ENCODE assay signal across 31 mouse cellular contexts in the genomic region with DNA sequence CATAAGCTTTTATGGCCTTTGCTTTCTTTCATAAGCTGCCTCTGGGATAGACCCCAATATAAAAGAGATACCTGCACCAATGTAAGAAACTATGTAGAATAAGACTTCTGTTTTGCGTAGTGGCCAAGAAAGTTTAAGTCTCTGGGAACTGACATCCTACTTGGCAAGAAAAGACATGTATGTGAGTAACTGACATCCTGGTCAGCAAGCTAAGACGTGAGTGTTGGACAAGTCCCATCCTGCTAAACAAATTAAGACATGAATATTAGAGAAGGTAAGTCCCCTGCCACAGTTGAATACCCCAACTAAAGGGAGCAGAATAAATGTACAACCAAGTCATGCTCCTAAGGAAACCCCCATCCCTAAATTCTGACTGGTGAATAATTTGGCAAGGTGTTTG.
"Had no signal": no experiment of that assay in that cellular context is flagged by ENCODE, and none has a peak within 500 bp of the region (broad histone marks: within the 10 kb centered on the region; RNA-seq: fewer than 3 reads in every experiment).

No protein-coding gene starts in this region.

- H3K27ac ChIP-seq: heart, embryonic 10.5 days; heart, embryonic 13.5 days; heart, embryonic 15.5 days; hindbrain, embryonic 10.5 days; hindbrain, embryonic 12.5 days; hindbrain, embryonic 13.5 days; hindbrain, embryonic 14.5 days; hindbrain, embryonic 15.5 days; hindbrain, postnatal 0 days; intestine, embryonic 15.5 days; kidney, embryonic 15.5 days; kidney, postnatal 0 days; layer of hippocampus, adult 2 months had no signal

- H3K4me1 ChIP-seq: heart, embryonic 15.5 days; hindbrain, embryonic 10.5 days; hindbrain, embryonic 12.5 days; hindbrain, embryonic 13.5 days; hindbrain, embryonic 15.5 days; intestine, embryonic 15.5 days; kidney, embryonic 15.5 days had no signal

- H3K27me3 ChIP-seq: heart, embryonic 12.5 days; heart, embryonic 13.5 days; heart, embryonic 15.5 days; hindbrain, embryonic 12.5 days; hindbrain, embryonic 13.5 days; hindbrain, embryonic 15.5 days; intestine, embryonic 15.5 days; kidney, embryonic 15.5 days had no signal

- H3K9me3 ChIP-seq: heart, embryonic 10.5 days; heart, embryonic 12.5 days; heart, embryonic 13.5 days; heart, embryonic 15.5 days; hindbrain, embryonic 10.5 days; hindbrain, embryonic 12.5 days; hindbrain, embryonic 13.5 days; hindbrain, embryonic 15.5 days; intestine, embryonic 15.5 days; kidney, embryonic 15.5 days had no signal

- H3K36me3 ChIP-seq: heart, embryonic 10.5 days; heart, embryonic 12.5 days; heart, embryonic 13.5 days; heart, embryonic 15.5 days; hindbrain, embryonic 10.5 days; hindbrain, embryonic 12.5 days; hindbrain, embryonic 13.5 days; hindbrain, embryonic 15.5 days; intestine, embryonic 15.5 days; kidney, embryonic 15.5 days had no signal

- H3K4me2 ChIP-seq: heart, embryonic 11.5 days; heart, embryonic 12.5 days; heart, embryonic 13.5 days; heart, embryonic 15.5 days; hindbrain, embryonic 12.5 days; hindbrain, embryonic 13.5 days; hindbrain, embryonic 14.5 days; hindbrain, embryonic 15.5 days; intestine, embryonic 15.5 days; kidney, embryonic 15.5 days had no signal

- DNase-seq: heart, postnatal 10 days; heart, postnatal 14 days; heart, postnatal 36 days; heart, postnatal 4 days; kidney, adult 11 months; kidney, adult 18-20 months; kidney, adult 2 months; kidney, adult 8-10 months; kidney, adult 9 months; kidney, postnatal 10 days; kidney, postnatal 14 days; kidney, postnatal 25 days; kidney, postnatal 36 days; kidney, postnatal 4 days; layer of hippocampus, adult 9-11 months; layer of hippocampus, postnatal 36 days had no signal

- H3K4me3 ChIP-seq: heart, embryonic 10.5 days; heart, embryonic 12.5 days; heart, embryonic 13.5 days; heart, embryonic 15.5 days; hindbrain, embryonic 10.5 days; hindbrain, embryonic 12.5 days; hindbrain, embryonic 13.5 days; hindbrain, embryonic 15.5 days; intestine, embryonic 15.5 days; kidney, embryonic 15.5 days; layer of hippocampus, adult 2 months had no signal

- H3K9ac ChIP-seq: heart, embryonic 12.5 days; heart, embryonic 13.5 days; heart, embryonic 15.5 days; hindbrain, embryonic 12.5 days; hindbrain, embryonic 13.5 days; hindbrain, embryonic 14.5 days; hindbrain, embryonic 15.5 days; intestine, embryonic 15.5 days; kidney, embryonic 15.5 days had no signal
